Mouse (Mus musculus) liver, postnatal 0 days (tissue): Measurements from ENCODE around the gene Gpd2.

Experiments
- CTCF ChIP-seq: sonication (generic); IDR thresholded peaks from 2 replicates; pipeline ENCODE4 v1.5.1; 2016; ENCODE audit warnings: antibody characterized with exemption, low read depth
- EP300 ChIP-seq: IDR thresholded peaks from 2 replicates; pipeline ENCODE4 v1.6.1; 2016; ENCODE audit warnings: antibody characterized with exemption, low read depth, mild to moderate bottlenecking

DNA sequence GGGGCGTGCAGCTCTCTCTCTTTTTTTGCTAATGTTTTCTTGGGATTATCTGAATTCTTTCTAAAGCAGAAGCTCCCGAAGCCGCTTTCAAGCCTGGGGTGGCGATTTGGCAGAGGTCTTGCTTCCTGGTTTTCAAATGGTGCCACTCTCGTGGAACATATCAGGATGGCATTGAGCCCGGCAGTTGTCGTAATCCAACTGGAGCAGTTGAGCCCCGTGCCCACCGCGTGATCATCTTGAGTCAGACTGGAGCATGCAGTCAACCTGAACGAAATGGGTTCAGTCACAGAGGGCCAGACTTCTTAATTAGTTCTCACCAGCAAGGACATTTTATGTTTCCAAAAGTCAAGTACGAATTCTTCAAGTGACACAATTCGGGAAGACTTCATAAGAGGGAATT lies 158.6 kb downstream of the Gpd2 start:
- no peak for TF ChIP-seq CTCF
- TF ChIP-seq EP300: no peak
